Mouse (Mus musculus) WW6 (cell line): Measurements from ENCODE around the gene Hspa1a.
A peak's percentile ranks its signal among the peaks of the same experiment; 100 is the strongest.
"Not testable (repeated sequence)": the region's sequence is repeated elsewhere in the genome, so short reads cannot be mapped to it uniquely, and the experiment has no call there.

Source experiments
- DNase-seq: peaks from one replicate; pipeline ENCODE4 v3.0.0-alpha.2; 2013; ENCODE audit warnings: low read depth, low spot score

Gene Hspa1a

DNA sequence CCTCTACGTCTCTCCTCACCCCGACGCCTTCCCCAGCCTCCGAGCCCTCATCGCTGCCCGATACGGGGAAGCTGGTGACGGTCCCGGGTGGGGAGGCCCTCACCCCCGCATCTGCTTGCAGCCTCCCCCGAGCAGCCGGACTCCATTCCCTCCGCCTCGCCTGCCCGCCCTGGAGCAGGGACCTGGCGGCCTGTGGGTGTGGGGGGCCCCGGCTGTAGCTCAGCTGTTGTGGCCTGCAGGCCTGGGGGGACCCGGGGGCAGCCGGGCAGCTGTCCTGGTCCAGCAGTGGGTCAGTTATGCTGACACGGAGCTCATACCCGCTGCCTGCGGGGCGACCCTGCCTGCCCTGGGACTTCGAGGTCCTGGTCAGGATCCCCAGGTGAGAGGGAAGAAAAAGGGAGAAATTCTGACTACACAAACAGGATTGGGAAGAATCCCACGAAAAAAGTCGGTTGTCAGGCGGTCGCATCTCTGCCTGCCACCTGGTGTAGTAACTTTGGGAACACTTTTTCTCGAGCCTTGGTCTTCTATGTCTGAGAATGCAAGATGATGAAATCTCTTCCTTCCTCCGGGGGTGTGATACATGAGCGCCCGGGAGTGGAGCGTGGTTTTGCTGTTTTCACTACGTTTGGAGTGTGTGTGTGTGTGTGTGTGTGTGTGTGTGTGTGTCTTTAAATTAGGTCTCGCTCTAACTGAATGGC lies 29.6 kb upstream of the Hspa1a start:
- DNase-seq = no peak

- peak; percentile 61 for DNase-seq
Observed at GRCm38 (mm10) chr17:35000717-35001451, 28.9 kb upstream of the Hspa1a start, which contains the start of gene Vars. Gene Vars, plus strand, starts transcription at chr17:35000987.

GRCm38 (mm10) chr17:34999871-35000716 lies 28.1 kb upstream of the Hspa1a start:
- DNase-seq = not testable (repeated sequence)

GRCm38 (mm10) chr17:34998526-34999430 lies 26.8 kb upstream of the Hspa1a start:
- DNase-seq = no peak

DNA sequence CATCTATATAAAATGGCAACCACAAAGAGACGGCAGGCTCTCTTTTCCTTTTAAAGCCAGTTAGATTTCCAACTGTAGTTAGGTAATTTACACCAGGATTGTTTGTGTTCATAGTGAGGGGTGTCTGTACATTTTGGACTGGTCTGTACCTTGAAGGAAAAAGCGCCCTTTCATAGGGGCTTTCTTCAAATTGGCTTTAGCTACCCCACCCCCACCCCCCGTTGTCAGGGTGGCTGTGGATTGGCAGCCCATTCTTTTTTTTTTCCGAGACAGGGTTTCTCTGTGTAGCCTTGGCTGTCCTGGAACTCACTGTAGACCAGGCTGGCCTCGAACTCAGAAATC lies 25.2 kb upstream of the Hspa1a start:
- DNase-seq = no peak

DNA sequence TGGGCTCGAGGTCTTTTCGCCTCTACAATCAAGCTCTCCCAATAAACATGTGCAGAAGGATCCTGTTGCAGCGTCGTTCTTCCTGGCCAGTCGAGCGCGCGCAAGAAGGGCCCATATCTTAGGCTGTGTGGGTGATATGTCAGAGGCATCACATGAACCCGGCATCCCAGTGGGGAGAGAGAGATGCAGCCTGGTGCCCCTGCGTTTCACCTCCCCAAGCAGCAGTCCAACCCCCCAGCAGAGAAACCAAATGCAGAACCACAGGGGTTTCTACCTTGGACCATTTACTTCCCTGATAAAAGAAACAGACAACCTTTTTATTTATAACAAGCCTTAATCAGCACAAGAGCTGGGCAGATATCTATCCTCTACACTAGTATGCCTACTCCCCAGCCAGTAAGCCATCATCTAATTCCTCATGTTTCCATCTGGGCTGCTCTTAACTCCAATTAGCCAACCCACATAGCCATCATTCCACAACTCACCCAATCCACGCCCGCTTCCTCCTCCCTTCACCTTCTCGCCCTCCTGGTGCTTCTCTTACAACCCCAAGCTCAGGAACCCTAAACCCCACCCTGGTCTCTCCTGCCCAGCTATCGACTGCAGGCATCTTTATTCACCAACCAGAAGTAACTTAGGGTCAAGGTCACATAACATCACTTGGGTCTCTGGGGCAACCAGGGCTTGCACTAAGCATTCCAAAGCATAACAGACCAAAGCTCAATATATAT lies 24.6 kb upstream of the Hspa1a start:
- no peak for DNase-seq

- not testable (repeated sequence) for DNase-seq
Observed at GRCm38 (mm10) chr17:34995927-34996326, 24.0 kb upstream of the Hspa1a start.

DNA sequence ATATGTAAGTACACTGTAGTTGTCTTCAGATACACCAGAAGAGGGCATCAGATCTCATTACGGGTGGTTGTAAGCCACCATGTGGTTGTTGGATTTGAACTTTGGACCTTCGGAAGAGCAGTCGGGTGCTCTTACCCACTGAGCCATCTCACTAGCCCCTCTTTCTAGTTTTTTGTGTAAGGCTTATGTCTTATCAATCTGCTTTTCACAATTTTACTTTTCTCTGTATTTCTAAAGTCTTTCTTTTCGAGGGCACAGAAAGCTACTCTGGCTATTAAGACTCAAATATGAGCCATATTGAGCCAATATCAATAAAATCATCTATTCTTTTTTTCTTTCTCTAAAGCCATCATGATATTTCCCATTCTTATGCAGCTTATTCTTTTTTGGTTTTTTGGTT lies 23.2 kb upstream of the Hspa1a start:
- not testable (repeated sequence) for DNase-seq

DNA sequence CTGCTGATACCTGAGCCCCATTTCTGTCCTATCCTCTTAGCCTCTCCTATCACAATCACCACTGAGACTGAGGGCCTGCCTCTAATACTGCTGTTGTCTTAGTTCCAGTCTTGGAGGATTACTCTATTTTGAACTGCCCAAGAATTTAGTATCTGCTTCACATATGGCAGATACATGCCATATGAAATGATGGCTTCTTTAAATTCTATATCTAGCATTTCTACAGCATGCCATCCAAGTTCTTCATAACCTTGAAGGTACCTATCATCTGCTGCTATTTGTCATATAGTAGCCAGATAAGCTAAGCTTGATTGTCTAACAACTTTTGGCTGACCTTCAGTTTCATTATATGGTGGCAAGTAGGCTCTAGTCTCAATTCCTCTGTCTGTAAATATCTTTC lies 22.8 kb upstream of the Hspa1a start:
- no peak for DNase-seq

DNA sequence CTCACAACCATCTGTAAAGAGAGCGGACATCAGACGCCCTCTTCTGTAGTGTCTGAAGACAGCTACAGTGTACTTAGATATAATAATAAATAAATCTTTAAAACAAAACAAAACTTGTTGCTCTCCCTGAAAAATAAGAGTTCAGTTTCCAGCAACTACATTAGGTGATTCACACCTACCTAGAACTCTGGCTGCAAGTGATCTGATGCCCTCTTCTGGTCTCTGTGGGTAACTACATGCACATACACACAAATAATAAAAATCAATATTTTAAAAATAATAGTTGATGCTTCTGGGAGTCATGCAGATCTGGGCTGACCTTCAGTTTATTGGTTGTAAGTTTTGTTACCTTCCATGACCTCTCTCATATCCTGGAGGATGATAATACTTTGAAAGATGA lies 12.3 kb upstream of the Hspa1a start:
- no peak for DNase-seq

GRCm38 (mm10) chr17:34982328-34982727 lies 10.4 kb upstream of the Hspa1a start:
- no peak for DNase-seq

DNA sequence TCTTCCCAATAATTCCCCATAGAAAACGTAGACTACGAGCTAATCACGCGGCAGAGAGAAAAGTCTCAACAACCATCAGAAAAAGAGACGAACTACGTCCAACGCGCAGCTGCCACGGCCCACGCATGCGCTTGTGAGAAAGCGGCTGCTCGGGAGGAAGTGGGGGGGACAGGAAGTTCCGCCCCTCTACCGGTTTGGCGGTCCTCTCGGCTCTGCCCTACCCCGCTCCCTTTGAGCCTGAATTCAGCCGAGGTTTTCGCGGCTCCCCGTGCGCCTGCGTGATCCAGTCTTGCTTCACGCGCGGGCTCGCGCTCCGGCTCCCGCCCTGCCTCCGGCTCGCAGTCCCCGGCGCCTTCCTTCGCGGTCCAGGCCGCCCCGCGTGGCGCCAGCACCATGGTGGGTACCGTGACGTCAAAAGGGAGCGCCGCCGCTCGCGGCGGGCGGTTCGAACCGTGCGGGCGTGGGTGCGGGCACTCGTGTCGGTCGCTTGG lies 9.8 kb upstream of the Hspa1a start, which contains the start of gene Lsm2:
Gene Lsm2 (plus strand): TSS at position 173 of the 491 bp plus-strand sequence.
- peak; percentile 80 for DNase-seq

DNA sequence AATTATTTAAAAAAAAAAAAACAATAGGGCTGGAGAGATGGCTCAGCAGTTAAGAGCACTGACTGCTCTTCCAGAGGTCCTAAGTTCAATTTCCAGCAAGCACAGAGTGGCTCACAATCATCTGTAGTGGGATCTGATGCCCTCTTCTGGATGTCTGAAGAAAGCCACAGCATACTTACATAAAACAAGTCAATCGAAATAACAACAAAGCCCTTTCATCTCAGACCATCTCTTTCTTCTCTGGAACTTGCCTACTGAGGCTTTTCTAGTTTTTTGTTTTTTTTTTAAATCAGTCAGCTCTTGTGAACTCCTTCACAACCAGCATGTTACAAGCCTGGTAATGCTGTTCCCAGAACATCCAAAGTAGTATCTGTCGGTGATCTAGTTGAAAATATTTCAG lies 8.7 kb upstream of the Hspa1a start:
- no peak for DNase-seq

- no peak for DNase-seq
Observed at GRCm38 (mm10) chr17:34979631-34980030, 7.7 kb upstream of the Hspa1a start.

DNA sequence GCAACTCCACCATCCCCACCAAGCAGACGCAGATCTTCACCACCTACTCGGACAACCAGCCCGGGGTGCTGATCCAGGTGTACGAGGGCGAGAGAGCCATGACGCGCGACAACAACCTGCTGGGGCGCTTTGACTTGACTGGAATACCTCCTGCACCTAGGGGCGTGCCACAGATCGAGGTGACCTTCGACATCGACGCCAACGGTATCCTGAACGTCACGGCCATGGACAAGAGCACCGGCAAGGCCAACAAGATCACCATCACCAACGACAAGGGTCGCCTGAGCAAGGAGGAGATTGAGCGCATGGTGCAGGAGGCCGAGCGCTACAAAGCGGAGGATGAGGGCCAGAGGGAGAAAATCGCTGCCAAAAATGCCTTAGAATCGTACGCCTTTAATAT lies 6.3 kb upstream of the Hspa1a start:
- no peak for DNase-seq

GRCm38 (mm10) chr17:34977000-34977399 lies 5.0 kb upstream of the Hspa1a start:
- DNase-seq = no peak

GRCm38 (mm10) chr17:34975581-34976492 lies 3.9 kb upstream of the Hspa1a start:
- no peak for DNase-seq

GRCm38 (mm10) chr17:34971694-34972068 lies 275 bp downstream of the Hspa1a start:
- DNase-seq = not testable (repeated sequence)

GRCm38 (mm10) chr17:34970850-34971249 lies 1.1 kb downstream of the Hspa1a start:
- not testable (repeated sequence) for DNase-seq
